Mouse (Mus musculus): Measurements from ENCODE around the gene Fstl4. TPM values are rescaled to one million over a fixed set of nuclear protein-coding genes. Genes with fewer than 3 reads are reported as not detected.
A peak's percentile ranks its signal among the peaks of the same experiment; 100 is the strongest.

Gene Fstl4
- total and polyA plus RNA-seq, 3 experiments, result not detected

DNA sequence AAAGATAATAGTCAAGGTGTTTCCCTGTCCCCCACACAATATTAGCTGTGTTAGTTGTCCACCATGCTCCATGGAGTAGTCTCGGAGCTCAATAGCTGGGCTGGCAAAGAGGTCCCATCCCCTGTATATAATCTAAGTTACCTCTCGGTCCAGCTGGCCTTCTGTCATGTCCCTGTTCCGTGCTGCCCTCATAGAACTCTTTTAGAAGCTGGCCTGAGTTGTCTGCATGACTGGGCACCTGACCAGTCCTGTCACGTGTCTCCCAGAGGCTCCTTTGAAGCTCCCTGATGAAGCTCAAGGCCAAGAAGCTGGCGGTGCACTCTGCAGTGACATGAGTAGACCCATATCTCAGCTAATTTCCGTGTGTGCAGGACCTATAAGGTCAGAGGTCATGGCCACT is 316.9 kb downstream of the Fstl4 start:
- Histone ChIP-seq H3K27me3 (ENCODE audit: control insufficient read depth in 1 of 2, insufficient read depth in 2 of 2, low read length in 2 of 2) (no peaks in the 10 kb centered on the region), H3K9me3 (replicated peaks; ENCODE audit: insufficient read depth, low read length) (no peaks in the 10 kb centered on the region), H3K79me2 (ENCODE audit: control insufficient read depth, insufficient read depth, low read length, poor library complexity) (no peaks in the 10 kb centered on the region), H3K36me3 (ENCODE audit: control insufficient read depth in 1 of 2, insufficient read depth in 2 of 2, low read length in 2 of 2) (no peaks in the 10 kb centered on the region), H3K9ac (ENCODE audit: control insufficient read depth, low read depth, low read length, poor library complexity, severe bottlenecking) (no peak overlapping the region), H3K4me1 (ENCODE audit: control insufficient read depth in 1 of 2, insufficient read depth in 2 of 2, low read length in 2 of 2) (no peaks in the 10 kb centered on the region), H3K4me3 (ENCODE audit: control insufficient read depth in 1 of 2, insufficient read depth in 1 of 2, low read depth in 2 of 2, low read length in 2 of 2) (no peak overlapping the region), H3K27ac (ENCODE audit: control insufficient read depth, low read depth, low read length) (no peak overlapping the region)
- no peak for DNase-seq (ENCODE audit: low read depth, low spot score)
- no peak for TF ChIP-seq MYB (IDR thresholded peaks at IDR 0.05; ENCODE audit: low read depth, low read length)
- no peak for TF ChIP-seq CHD1 (IDR thresholded peaks at IDR 0.05; ENCODE audit: low read depth, low read length)
- no peak for TF ChIP-seq CTCF (IDR thresholded peaks at IDR 0.05 in 2 of 3, conservative IDR thresholded peaks at IDR 0.05 in 1 of 3; ENCODE audit: control insufficient read depth in 1 of 3, insufficient read depth in 1 of 3, low read depth in 2 of 3, low read length in 3 of 3, poor library complexity in 1 of 3, severe bottlenecking in 1 of 3)
- TF ChIP-seq E2F4 (IDR thresholded peaks at IDR 0.05; ENCODE audit: borderline replicate concordance, low read depth, low read length), result no peak
- no peak for TF ChIP-seq NRF1 (IDR thresholded peaks at IDR 0.05; ENCODE audit: insufficient read depth, low read depth, low read length, poor library complexity, severe bottlenecking)
- TF ChIP-seq POLR2AphosphoS2 (IDR thresholded peaks at IDR 0.05; ENCODE audit: low read length), result no peak
- no peak for TF ChIP-seq TCF12 (IDR thresholded peaks at IDR 0.05; ENCODE audit: low read depth, low read length)

DNA sequence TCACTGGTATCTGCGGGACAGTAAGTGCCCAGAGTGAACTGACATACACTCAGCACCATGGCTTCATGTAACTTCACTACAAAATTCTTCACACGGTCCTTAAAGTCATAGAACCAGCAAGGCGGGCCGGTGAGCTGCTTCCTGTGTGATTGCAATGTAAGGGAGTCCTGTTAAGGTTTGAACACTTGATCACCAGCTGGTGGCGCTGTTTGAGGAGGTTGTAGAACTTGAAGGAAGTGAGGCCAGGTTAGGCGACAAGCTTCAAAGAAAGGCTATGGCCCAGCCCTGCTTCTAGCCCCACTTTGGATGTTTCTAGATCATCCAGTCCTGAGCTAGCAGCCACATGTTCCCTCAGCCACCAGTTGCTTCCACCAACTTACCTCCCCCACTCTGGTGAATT is 320.9 kb downstream of the Fstl4 start:
- no peak for TF ChIP-seq KAT2A (conservative IDR thresholded peaks at IDR 0.05; ENCODE audit: low read depth, low read length)
- H3K79me2 ChIP-seq (ENCODE audit: control insufficient read depth, insufficient read depth, low read length, poor library complexity), result no peaks in the 10 kb centered on the region
- no peaks in the 10 kb centered on the region for H3K36me3 ChIP-seq (ENCODE audit: control insufficient read depth in 1 of 2, insufficient read depth in 2 of 2, low read length in 2 of 2)
- no peak overlapping the region for H3K4me3 ChIP-seq (ENCODE audit: control insufficient read depth in 1 of 2, insufficient read depth in 1 of 2, low read depth in 2 of 2, low read length in 2 of 2)
- H3K9me3 ChIP-seq (replicated peaks; ENCODE audit: insufficient read depth, low read length), result no peaks in the 10 kb centered on the region
- peak; percentile 6 for DNase-seq (ENCODE audit: low read depth, low spot score)
- H3K27ac ChIP-seq (ENCODE audit: control insufficient read depth, low read depth, low read length), result no peak overlapping the region
- H3K27me3 ChIP-seq (ENCODE audit: control insufficient read depth in 1 of 2, insufficient read depth in 2 of 2, low read length in 2 of 2), result no peaks in the 10 kb centered on the region
- no peaks in the 10 kb centered on the region for H3K4me1 ChIP-seq (ENCODE audit: control insufficient read depth in 1 of 2, insufficient read depth in 2 of 2, low read length in 2 of 2)
- H3K9ac ChIP-seq (ENCODE audit: control insufficient read depth, low read depth, low read length, poor library complexity, severe bottlenecking), result no peak overlapping the region

DNA sequence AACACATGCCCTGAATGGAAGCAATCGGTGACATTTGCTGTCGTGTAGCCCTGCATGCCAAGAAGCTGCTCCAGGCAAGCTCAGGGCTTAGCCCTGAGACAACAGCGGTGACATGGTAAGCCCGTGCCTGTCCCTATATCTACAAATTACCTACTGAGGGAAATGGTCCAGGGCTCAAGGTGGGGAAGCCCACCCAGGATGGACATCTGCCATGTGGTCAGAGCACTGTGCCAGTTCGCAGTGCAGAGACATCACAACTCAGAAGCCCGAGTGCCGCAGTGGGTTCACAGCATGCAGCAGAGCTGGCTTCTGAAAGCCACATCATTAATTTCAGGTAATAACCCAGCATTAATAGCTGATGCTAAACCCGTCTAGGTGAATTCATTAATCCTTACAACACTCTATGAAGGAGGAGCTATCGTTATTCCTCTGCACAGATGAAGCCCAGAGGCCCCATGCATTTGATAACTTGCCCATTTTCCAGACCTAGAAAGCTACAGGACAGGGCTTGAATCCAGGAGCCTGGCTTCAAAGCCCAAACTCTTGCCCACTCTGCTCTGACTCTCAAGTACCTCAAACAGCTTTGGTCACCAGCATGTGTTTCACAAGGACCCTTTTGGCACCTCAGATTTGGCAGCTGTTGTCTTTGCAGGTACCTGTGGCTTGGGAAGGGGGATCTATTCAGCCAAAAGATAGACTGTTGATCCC is 321.6 kb downstream of the Fstl4 start:
- Histone ChIP-seq H3K4me1 (ENCODE audit: control insufficient read depth in 1 of 2, insufficient read depth in 2 of 2, low read length in 2 of 2) (no peaks in the 10 kb centered on the region), H3K4me3 (ENCODE audit: control insufficient read depth in 1 of 2, insufficient read depth in 1 of 2, low read depth in 2 of 2, low read length in 2 of 2) (no peak overlapping the region)
- no peak for TF ChIP-seq MAFK (IDR thresholded peaks at IDR 0.05; ENCODE audit: borderline replicate concordance, low read depth, low read length)
- no peak for TF ChIP-seq TBP (IDR thresholded peaks at IDR 0.05; ENCODE audit: low read depth, low read length)
- no peak for TF ChIP-seq ZC3H11A (IDR thresholded peaks at IDR 0.05; ENCODE audit: low read depth, low read length)
- no peak for TF ChIP-seq MAX (IDR thresholded peaks at IDR 0.05; ENCODE audit: low read length)
- no peak for TF ChIP-seq USF1 (IDR thresholded peaks at IDR 0.05; ENCODE audit: low read depth, low read length)
- no peak for TF ChIP-seq POLR2AphosphoS2 (IDR thresholded peaks at IDR 0.05; ENCODE audit: low read length)
- TF ChIP-seq ZMIZ1 (IDR thresholded peaks at IDR 0.05; ENCODE audit: low read depth, low read length), result no peak
- no peak for TF ChIP-seq ZNF384 (IDR thresholded peaks at IDR 0.05; ENCODE audit: low read depth, low read length)
- no peak for TF ChIP-seq CHD1 (IDR thresholded peaks at IDR 0.05; ENCODE audit: low read depth, low read length)
- no peak for TF ChIP-seq CHD2 (IDR thresholded peaks at IDR 0.05; ENCODE audit: low read length)
- no peak for TF ChIP-seq ELF1 (IDR thresholded peaks at IDR 0.05; ENCODE audit: low read depth, low read length)
- no peak for TF ChIP-seq ZKSCAN1 (IDR thresholded peaks at IDR 0.05; ENCODE audit: low read depth, low read length)
- TF ChIP-seq MEF2A (IDR thresholded peaks at IDR 0.05; ENCODE audit: extremely low read depth, insufficient replicate concordance, low read depth, low read length, poor library complexity, severe bottlenecking), result no peak
- TF ChIP-seq SIN3A (IDR thresholded peaks at IDR 0.05; ENCODE audit: low read length), result no peak
- TF ChIP-seq E2F4 (IDR thresholded peaks at IDR 0.05; ENCODE audit: borderline replicate concordance, low read depth, low read length), result no peak
- TF ChIP-seq SMC3 (IDR thresholded peaks at IDR 0.05; ENCODE audit: low read depth, low read length), result no peak
- TF ChIP-seq UBTF (IDR thresholded peaks at IDR 0.05; ENCODE audit: borderline replicate concordance, insufficient read depth, low read depth, low read length), result no peak
- no peak for TF ChIP-seq MXI1 (IDR thresholded peaks at IDR 0.05; ENCODE audit: low read depth, low read length)
- TF ChIP-seq GATA1 (IDR thresholded peaks at IDR 0.05; ENCODE audit: low read depth, low read length), result no peak
- no peak for TF ChIP-seq GABPA (IDR thresholded peaks at IDR 0.05; ENCODE audit: low read depth, low read length)

More for the DNA sequence above, 321.6 kb downstream of the Fstl4 start:
- Histone ChIP-seq H3K36me3 (ENCODE audit: control insufficient read depth in 1 of 2, insufficient read depth in 2 of 2, low read length in 2 of 2) (no peaks in the 10 kb centered on the region), H3K9ac (ENCODE audit: control insufficient read depth, low read depth, low read length, poor library complexity, severe bottlenecking) (no peak overlapping the region), H3K79me2 (ENCODE audit: control insufficient read depth, insufficient read depth, low read length, poor library complexity) (no peaks in the 10 kb centered on the region), H3K27me3 (ENCODE audit: control insufficient read depth in 1 of 2, insufficient read depth in 2 of 2, low read length in 2 of 2) (no peaks in the 10 kb centered on the region), H3K27ac (ENCODE audit: control insufficient read depth, low read depth, low read length) (no peak overlapping the region), H3K9me3 (replicated peaks; ENCODE audit: insufficient read depth, low read length) (no peaks in the 10 kb centered on the region)
- DNase-seq (ENCODE audit: low read depth, low spot score), result no peak

Measured in MEL (cell line).